Mouse (Mus musculus): ENCODE measurements around the gene Rtkn2.

DNA sequence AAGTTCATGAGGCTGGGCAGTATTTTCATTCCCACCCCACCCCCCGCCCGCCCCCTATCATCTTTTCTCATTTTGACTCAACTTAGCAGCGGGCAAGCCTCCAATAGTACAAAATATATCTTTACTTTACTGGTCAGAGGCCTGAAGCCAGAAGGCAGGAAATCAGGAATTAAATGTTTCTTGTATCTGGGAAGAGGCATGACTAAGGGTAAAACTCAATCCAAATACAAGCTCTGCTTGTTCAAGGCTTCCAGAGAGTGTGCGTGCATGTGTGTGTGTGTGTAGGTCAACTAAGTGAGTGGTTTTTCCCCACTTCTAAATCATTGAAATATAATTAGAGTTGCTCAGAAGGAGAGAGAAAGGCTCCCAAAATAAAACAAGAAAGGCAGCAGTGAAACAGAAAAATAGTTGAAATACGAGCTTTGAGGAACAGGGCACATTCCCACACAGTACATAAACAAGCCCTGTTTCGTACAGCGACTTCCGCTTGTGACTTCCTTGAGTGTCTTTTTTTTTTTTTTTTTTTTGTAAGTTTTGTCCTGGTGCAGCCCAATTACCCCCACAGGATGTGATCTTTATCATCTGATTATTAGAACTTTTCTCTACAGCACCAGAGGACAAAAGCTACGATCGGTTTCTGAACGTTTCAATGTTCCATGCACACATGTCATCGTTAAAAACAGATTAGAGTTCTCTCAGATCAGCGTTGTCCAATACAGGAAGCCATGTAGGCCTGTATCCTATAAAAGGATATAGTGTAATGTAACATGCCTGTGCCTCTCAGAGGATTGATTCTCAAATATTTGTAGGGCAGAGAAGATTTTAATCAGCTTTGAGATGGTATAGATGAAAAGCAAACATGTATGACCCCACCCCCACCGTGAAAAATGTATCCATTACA, 125.8 kb downstream of the Rtkn2 start:
- TF ChIP-seq ZC3H11A (IDR thresholded peaks at IDR 0.05; ENCODE audit: low read depth, low read length), result no peak
- no peak for TF ChIP-seq ZNF384 (IDR thresholded peaks at IDR 0.05; ENCODE audit: low read depth, low read length)
- TF ChIP-seq USF1 (IDR thresholded peaks at IDR 0.05; ENCODE audit: low read depth, low read length), result no peak
